Mouse (Mus musculus) G1E (cell line): ENCODE measurements around the gene Tnfsf12. TPM values are rescaled to one million over a fixed set of nuclear protein-coding genes. Genes with fewer than 3 reads are reported as not detected.
"Not testable (repeated sequence)": the region's sequence is repeated elsewhere in the genome, so short reads cannot be mapped to it uniquely, and the experiment has no call there.

Experiments used
- ATAC-seq: 2 replicates; pipeline ENCODE4 v1.8.0; 2016; ENCODE audit warnings: mild to moderate bottlenecking; ENCODE audit not compliant: insufficient number of reproducible peaks, poor library complexity, low FRiP score, severe bottlenecking; ENCODE audit errors: extremely low read depth
- DNase-seq: peaks from one replicate; pipeline ENCODE4 v3.0.0; 2012; ENCODE audit warnings: low spot score
- H3K27me3 ChIP-seq: 2 replicates; pipeline ENCODE4 v1.6.1; 2012; ENCODE audit warnings: mild to moderate bottlenecking, low read length, inconsistent platforms; ENCODE audit not compliant: insufficient read depth
- H3K36me3 ChIP-seq: replicated peaks from 2 replicates; pipeline ENCODE3; 2012; ENCODE audit warnings: mild to moderate bottlenecking, inconsistent platforms
- H3K4me1 ChIP-seq: 2 replicates; pipeline ENCODE4 v1.6.1; 2012; ENCODE audit warnings: low read depth, low read length, inconsistent platforms, mixed read lengths; ENCODE audit not compliant: insufficient read depth
- H3K4me3 ChIP-seq: 2 replicates; pipeline ENCODE4 v1.5.1; 2012; ENCODE audit warnings: low read depth, mild to moderate bottlenecking, inconsistent platforms, low read length, moderate library complexity, mixed read lengths
- H3K9me3 ChIP-seq: replicated peaks from 2 replicates; pipeline ENCODE4 v1.6.1; 2012; ENCODE audit warnings: inconsistent platforms
- CTCF ChIP-seq: IDR thresholded peaks from 2 replicates; pipeline ENCODE4 v1.5.1; 2012; ENCODE audit warnings: low read depth, low read length, inconsistent platforms, mixed read lengths
- GATA1 ChIP-seq: IDR thresholded peaks from 2 replicates; pipeline ENCODE4 v1.6.1; 2012; ENCODE audit warnings: borderline replicate concordance, low read length, inconsistent platforms, mixed read lengths
- GATA2 ChIP-seq: IDR thresholded peaks from 2 replicates; pipeline ENCODE4 v1.6.1; 2012; ENCODE audit warnings: low read depth, low read length, inconsistent platforms, borderline replicate concordance
- POLR2AphosphoS5 ChIP-seq: IDR thresholded peaks from 2 replicates; pipeline ENCODE4 v1.6.1; 2012; ENCODE audit warnings: low read depth, low read length, inconsistent platforms; ENCODE audit not compliant: insufficient replicate concordance
- TAL1 ChIP-seq: conservative IDR thresholded peaks from 2 replicates; pipeline ENCODE4 v1.6.1; 2012; ENCODE audit warnings: low read depth, low read length, inconsistent platforms, mixed read lengths
- polyA plus RNA-seq: library from polyadenylated mRNA; stranded (reverse); fragments of >175 nt; gene quantifications from 2 replicates; pipeline ENCODE4 v1.2.3, GENCODE M21; 2012
- total RNA-seq, 2 experiments: library from RNA; stranded (forward) in 1 of 2; stranded (reverse) in 1 of 2; fragments of 200-1000 nt in 1 of 2; fragments of >200 nt in 1 of 2; fragmentation: Nextera tagmentation in 1 of 2; gene quantifications; 2 replicates each; pipeline ENCODE4 v1.2.3; 2014 to 2017

Tnfsf12 gene
- total and polyA plus RNA-seq, 3 experiments: not detected

DNA sequence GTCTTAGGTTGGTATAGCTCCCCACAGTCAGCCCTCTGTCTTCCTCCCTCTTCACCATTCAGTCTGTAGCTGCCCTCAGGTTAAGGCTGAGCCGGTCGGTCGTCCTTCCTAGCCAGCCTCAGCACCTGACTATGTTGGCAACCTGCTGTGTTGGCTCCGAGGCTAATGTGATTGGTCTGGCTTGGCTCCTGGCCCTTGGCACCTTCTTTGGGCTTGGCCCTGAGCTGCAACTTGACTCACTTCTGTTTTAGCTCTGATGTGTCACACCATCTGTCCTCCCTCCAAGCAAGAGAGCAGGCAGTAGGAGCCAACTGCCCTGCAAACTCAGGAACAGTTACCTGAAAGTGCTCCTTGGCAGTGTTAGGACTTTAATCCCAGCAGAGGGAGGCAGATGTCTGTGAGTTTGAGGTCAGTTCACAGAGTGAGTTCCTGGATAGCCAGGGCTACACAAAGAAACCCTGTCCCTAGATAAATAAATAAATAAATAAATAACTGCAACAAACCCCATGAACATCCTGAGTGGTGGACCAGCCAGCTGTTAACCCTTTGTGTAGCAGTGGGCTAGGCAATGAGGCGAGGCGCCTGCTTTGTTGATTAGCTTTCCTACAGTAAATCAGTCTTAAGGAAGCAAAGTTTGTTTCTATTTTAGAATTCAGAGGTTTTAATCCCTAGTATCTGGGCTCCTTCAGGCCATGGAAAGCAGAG is 11.3 kb upstream of the Tnfsf12 start:
- DNase-seq (no peak), ATAC-seq (no peak)
- H3K4me3 ChIP-seq: no peak overlapping the region
- H3K27me3 ChIP-seq: peaks cover 30% of the 10 kb centered on the region
- peaks cover 6% of the 10 kb centered on the region; the same call in 1 of the 2 replicates for H3K4me1 ChIP-seq
- H3K9me3 ChIP-seq: no peaks in the 10 kb centered on the region
- no peak for TF ChIP-seq GATA1
- TF ChIP-seq CTCF: no peak
- TF ChIP-seq TAL1: no peak
- no peak for TF ChIP-seq GATA2
- no peak for TF ChIP-seq POLR2AphosphoS5
- H3K36me3 ChIP-seq: no peaks in the 10 kb centered on the region

DNA sequence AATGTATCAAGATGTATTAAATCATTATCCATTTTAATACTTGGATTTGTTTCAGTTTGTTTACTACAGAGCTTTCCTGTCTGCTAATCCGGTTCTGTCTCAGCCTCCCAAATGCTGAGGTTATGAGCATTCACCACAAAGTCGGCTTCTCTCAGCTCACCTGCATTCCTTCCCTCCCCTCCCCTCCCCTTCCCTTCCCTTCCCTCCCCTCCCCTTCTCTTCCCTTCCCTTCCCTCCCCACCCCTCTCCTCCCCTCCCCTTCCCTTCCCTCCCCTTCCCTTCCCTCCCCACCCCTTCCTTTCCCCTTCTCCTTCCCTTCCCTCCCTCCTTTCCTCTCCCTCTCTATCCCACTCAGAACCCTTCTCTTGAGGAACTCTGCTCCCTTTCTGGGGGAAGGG is 9.0 kb upstream of the Tnfsf12 start:
- peaks cover 7% of the 10 kb centered on the region for H3K4me1 ChIP-seq
- H3K36me3 ChIP-seq: no peaks in the 10 kb centered on the region
- no peak for ATAC-seq
- TF ChIP-seq GATA1 (no peak), GATA2 (no peak), POLR2AphosphoS5 (no peak), TAL1 (no peak)
- H3K27me3 ChIP-seq: peaks cover 43% of the 10 kb centered on the region
- no peaks in the 10 kb centered on the region for H3K9me3 ChIP-seq
- no peak for DNase-seq
- no peak overlapping the region for H3K4me3 ChIP-seq

DNA sequence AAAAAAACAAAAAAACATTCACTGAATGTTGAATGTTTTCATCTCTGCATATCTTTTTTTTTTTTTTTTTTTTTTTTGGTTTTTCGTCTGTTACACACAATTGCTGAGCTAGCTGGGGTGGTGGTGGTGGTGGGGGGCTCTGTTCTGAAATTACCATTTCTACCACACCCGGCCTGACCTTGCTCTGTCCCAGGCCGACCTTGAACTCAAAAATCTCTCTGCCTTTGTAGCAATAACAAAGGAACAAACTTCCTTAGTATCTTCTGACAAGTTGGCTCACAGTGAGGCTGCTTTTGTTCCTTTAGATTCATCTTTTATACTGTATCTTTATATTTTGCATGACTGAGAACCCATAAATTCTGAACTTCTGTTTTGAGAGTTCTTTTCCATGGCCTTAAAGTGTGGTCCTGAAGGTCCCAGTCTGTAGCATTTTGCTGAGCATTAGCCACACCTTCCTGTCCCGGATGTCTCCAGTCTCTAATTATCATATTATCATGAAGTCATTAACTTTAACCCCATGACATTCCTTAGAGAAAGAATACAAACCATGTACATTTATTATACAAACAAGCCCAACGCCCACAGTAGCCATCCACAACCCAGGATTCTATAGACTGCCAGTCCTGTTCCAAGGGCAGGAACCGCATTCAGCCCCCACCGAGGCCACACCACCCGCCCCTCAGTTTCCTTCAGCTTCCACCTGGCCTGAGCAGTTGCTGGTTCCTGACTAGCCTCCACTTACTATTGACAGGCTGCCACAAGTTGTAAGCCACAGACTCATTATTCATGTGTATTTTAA is 8.4 kb upstream of the Tnfsf12 start:
- TF ChIP-seq GATA2: no peak
- Histone ChIP-seq H3K9me3 (no peaks in the 10 kb centered on the region), H3K4me3 (no peak overlapping the region), H3K36me3 (no peaks in the 10 kb centered on the region), H3K4me1 (peaks cover 3% of the 10 kb centered on the region; the same call in 1 of the 2 replicates), H3K27me3 (peaks cover 38% of the 10 kb centered on the region)
- DNase-seq: no peak
- no peak for ATAC-seq

DNA sequence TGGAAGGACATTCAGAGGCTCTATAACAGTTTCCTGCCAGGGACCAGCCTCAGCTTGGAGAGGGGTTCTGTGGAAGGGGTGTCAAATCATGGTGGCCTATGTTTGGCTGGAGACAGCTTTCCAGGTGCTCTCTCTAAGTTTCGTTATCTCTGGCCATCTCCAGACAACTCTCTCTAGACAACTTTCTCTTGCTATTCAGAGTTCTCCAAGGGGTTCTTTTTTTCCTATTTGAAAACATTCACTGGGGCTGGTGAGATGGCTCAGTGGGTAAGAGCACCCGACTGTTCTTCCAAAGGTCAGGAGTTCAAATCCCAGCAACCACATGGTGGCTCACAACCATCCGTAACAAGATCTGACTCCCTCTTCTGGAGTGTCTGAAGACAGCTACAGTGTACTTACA is 7.7 kb upstream of the Tnfsf12 start:
- H3K27me3 ChIP-seq: peaks cover 41% of the 10 kb centered on the region
- ATAC-seq, H3K4me3 ChIP-seq, DNase-seq, H3K36me3 ChIP-seq, H3K9me3 ChIP-seq, H3K4me1 ChIP-seq: not testable (repeated sequence)

DNA sequence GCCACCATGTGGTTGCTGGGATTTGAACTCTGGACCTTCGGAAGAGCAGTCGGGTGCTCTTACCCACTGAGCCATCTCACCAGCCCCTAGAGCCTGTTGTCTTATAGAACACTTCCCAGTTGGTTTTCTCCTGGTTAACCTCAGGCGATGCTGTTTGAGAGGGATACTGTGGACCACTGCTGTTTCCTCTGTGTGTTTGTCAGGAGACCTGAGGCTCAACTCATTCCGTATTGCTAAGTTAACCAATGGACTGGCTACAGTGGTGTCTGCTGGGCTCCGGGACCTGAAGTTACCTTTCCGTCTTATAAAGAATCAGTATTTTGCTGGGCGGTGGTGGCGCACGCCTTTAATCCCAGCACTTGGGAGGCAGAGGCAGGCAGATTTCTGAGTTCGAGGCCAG is 7.2 kb upstream of the Tnfsf12 start:
- not testable (repeated sequence) for H3K4me1 ChIP-seq, H3K4me3 ChIP-seq

DNA sequence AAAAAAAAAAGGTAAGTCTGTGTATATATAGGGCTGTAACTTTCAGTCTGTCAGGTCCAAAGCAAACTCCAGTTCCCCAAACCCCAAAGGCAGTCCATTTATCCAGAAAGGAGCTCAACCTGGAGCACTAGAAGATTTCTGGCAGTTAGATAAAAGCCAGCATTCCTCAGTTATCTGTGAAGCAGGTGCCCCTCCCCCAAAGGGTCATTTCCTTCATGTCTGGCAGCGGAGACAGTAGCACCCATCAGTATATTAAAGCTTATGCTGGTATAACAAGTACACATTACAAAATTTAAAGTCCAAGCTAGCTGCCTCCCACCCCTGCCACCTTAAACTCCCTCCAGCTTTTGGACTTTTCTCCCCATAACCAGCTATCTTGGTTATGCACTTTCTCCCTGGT is 3.9 kb upstream of the Tnfsf12 start:
- TF ChIP-seq CTCF: no peak
- TF ChIP-seq GATA2: no peak
- no peak for TF ChIP-seq TAL1
- no peak for TF ChIP-seq GATA1
- Histone ChIP-seq H3K9me3 (no peaks in the 10 kb centered on the region; the same call in 1 of the 2 replicates), H3K36me3 (no peaks in the 10 kb centered on the region), H3K4me1 (peaks cover 3% of the 10 kb centered on the region; the same call in 1 of the 2 replicates), H3K4me3 (no peak overlapping the region), H3K27me3 (peaks cover 43% of the 10 kb centered on the region)
- ATAC-seq: no peak
- no peak for DNase-seq

More for the DNA sequence above, 7.2 kb upstream of the Tnfsf12 start:
- not testable (repeated sequence) for H3K36me3 ChIP-seq, ATAC-seq, H3K9me3 ChIP-seq, DNase-seq
- H3K27me3 ChIP-seq: peaks cover 41% of the 10 kb centered on the region

DNA sequence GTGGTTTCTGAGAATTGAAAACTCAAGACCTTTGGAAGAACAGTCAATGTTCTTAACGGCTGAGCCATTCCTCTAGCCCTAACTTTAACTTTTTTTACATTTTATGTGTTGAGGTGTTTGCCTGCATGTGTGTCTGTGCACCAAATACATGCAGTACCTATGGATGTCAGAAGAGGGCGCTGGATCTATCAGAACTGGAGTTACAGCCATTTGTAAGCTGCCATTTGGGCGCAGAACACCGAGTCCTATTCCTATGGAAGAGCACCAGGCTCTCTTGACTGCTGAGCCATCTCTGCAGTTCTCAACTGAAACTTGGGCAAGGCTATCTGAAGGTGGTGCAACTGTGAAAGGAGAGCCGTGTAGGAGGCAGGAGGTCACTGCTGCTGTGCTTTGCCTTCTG is 2.9 kb upstream of the Tnfsf12 start:
- peaks cover 46% of the 10 kb centered on the region for H3K27me3 ChIP-seq
- peaks cover 3% of the 10 kb centered on the region; the same call in 1 of the 2 replicates for H3K4me1 ChIP-seq
- H3K9me3 ChIP-seq: no peaks in the 10 kb centered on the region; the same call in 1 of the 2 replicates
- DNase-seq: no peak
- H3K4me3 ChIP-seq: no peak overlapping the region
- no peaks in the 10 kb centered on the region for H3K36me3 ChIP-seq
- no peak for ATAC-seq
- TF ChIP-seq GATA1 (no peak), TAL1 (no peak)
